Mouse (Mus musculus): ENCODE data around the gene Vti1a. TPM values are rescaled to one million over a fixed set of nuclear protein-coding genes. Genes with fewer than 3 reads are reported as not detected.

Gene Vti1a
- polyA plus RNA-seq, 1 experiment, result 23.5 TPM

DNA sequence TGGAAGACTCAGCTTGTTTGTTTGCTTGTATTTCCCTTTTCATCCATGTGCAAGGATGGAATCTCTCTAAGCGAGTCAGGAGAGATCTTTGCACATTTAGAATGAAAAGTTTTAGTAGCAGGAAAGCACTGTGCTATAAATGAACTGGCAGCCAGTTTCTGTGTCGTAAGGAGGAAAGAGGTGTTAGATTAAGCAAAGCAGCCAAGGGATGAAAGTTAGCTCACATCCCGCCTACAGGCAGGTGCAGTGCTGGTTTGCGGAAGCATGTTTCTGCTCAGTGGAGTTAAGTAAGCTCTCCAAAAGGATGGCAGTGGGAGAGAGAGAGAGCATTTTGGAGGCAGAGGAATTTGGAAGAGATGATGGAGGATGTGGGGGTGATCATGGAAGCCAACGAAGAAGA lies 105.7 kb downstream of the Vti1a start:
- DNase-seq (ENCODE audit: low read depth), result peak; percentile 44
- TF ChIP-seq CTCF (IDR thresholded peaks at IDR 0.05; ENCODE audit: borderline replicate concordance, extremely low read depth, insufficient read depth, insufficient read length) (no peak), POLR2A (IDR thresholded peaks at IDR 0.05; ENCODE audit: borderline replicate concordance, extremely low read depth, insufficient read depth, insufficient read length, poor library complexity, severe bottlenecking) (no peak)

DNA sequence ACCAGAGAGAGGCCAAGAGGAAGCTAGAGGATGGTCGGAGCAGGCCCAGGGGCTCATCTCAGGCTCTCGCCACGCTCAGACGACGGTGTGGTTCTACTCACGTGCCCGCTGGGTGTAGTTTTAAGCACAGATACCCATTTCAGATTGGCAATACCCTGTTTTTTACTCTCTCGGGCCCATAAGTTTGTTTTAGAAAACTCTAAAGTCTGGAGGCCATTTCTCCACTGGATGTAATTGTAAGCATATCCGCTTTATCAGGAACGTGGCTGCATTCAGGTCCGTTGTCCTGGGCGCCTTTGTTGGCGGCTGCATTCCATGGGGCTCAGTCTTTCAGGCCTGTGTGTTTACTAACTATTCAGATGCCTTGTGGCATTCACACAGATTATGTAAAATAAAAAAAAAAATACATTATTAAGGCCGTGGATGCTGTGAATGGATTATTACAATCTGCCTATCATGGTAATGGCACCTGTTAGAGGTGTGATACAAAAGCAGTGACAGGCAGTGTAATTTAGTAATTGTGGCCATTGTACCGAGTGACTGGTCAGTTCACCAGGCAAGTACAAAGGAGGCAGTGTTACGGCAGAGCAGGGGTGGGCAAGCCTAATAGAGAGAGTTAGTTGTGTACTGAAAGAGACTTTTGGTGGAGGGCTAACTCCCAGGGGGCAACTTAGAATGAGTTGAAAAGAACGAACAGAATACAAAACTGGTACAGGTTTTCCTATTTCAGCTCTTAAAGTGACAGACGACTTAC lies 106.4 kb downstream of the Vti1a start:
- DNase-seq (ENCODE audit: low read depth), result peak; percentile 84
- TF ChIP-seq POLR2A (IDR thresholded peaks at IDR 0.05; ENCODE audit: borderline replicate concordance, extremely low read depth, insufficient read depth, insufficient read length, poor library complexity, severe bottlenecking) (no peak), CTCF (IDR thresholded peaks at IDR 0.05; ENCODE audit: borderline replicate concordance, extremely low read depth, insufficient read depth, insufficient read length) (no peak)

DNA sequence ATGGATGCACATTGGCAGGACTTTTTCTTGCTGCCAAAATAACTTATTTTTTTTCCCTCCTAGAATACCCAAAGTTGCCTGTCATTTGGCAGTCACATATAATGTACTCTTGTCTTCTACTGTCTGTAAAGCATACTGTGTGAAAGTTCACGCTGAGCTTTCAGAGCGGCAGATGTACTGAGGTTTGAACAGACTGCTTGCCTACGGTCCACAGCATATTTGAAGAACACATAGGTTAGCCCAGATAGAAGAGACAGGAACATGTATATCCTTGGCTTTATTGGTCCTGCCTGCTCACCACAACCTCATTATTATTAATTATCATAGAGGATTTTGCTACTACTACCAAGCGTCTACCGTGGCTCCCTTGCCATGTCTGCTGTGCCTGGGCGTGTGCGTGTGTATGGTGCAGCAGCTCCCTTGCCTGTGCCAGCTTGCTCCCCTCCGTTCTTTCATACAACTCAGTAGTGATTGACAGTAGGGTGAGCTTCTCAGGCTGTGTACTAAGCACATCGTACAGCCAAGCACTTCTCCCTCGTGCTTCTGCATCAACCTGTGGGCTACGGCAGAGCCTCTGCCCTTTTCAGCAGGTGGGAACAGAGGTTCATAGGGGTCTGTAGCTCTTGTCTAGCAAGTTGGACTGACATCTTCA lies 107.1 kb downstream of the Vti1a start:
- TF ChIP-seq CTCF (IDR thresholded peaks at IDR 0.05; ENCODE audit: borderline replicate concordance, extremely low read depth, insufficient read depth, insufficient read length) (no peak), POLR2A (IDR thresholded peaks at IDR 0.05; ENCODE audit: borderline replicate concordance, extremely low read depth, insufficient read depth, insufficient read length, poor library complexity, severe bottlenecking) (no peak)

DNA sequence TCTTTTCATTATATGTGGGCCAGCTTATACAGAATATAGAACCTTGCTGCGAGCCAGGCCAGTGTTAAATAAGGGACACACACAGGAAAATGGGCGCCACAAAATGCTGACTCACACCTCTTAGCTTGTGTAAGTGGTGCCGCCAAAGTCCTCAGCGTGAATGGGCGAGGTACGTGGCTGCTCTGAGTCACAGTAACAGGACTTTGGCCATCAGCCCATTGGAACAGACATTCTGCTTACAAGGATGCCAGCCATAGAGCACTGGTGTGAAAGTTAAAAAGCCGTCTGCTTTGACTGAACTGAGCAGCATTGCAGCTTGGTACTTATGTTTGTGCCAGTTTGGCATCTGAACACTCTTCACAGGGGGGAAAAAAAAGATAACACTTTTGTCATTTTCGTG lies 107.9 kb downstream of the Vti1a start:
- TF ChIP-seq CTCF (IDR thresholded peaks at IDR 0.05; ENCODE audit: borderline replicate concordance, extremely low read depth, insufficient read depth, insufficient read length) (no peak), POLR2A (IDR thresholded peaks at IDR 0.05; ENCODE audit: borderline replicate concordance, extremely low read depth, insufficient read depth, insufficient read length, poor library complexity, severe bottlenecking) (no peak)
- DNase-seq (ENCODE audit: low read depth), result peak; percentile 95

More for the DNA sequence above, 107.1 kb downstream of the Vti1a start:
- peak; percentile 71 for DNase-seq (ENCODE audit: low read depth)

DNA sequence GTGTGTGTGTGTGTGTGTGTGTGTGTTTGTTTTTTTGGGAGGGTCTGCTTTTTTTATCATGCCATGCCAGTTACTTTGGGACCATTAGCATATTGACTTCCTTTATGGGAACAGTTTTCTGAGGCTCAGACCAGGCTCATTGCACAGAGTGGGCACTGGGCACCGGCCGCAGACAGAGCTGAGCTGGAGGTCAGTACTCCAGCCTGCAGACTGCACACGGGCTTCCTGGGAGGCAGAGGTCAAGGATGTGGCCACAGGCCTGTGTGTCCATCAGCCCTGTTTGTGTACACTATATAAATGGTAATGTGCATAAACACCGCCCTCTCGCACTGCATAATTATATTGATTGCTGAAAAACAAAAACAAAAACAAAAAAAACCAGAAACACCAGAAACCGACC lies 108.4 kb downstream of the Vti1a start:
- TF ChIP-seq POLR2A (IDR thresholded peaks at IDR 0.05; ENCODE audit: borderline replicate concordance, extremely low read depth, insufficient read depth, insufficient read length, poor library complexity, severe bottlenecking) (no peak), CTCF (IDR thresholded peaks at IDR 0.05; ENCODE audit: borderline replicate concordance, extremely low read depth, insufficient read depth, insufficient read length) (no peak)
- no peak for DNase-seq (ENCODE audit: low read depth)

DNA sequence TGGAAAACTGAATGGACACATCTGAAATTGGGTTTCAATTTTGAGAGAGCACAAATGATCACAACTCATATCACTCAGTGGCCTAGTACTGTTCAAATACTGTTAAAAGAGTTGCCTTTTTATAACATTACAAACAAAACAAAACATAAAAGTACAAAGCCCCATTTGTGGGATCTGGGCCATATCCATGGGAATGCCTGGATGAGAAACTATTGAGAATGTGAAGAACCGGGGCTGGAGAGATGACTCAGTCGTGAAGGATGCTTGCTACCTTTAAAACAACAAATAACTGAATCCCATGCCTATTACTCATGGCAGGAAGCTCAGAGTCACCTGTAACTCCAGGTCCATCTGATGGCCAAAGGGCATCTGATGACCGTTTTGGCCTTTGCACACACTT lies 124.2 kb downstream of the Vti1a start:
- no peak for DNase-seq (ENCODE audit: low read depth)
- no peak for TF ChIP-seq CTCF (IDR thresholded peaks at IDR 0.05; ENCODE audit: borderline replicate concordance, extremely low read depth, insufficient read depth, insufficient read length)
- TF ChIP-seq POLR2A (IDR thresholded peaks at IDR 0.05; ENCODE audit: borderline replicate concordance, extremely low read depth, insufficient read depth, insufficient read length, poor library complexity, severe bottlenecking), result no peak

DNA sequence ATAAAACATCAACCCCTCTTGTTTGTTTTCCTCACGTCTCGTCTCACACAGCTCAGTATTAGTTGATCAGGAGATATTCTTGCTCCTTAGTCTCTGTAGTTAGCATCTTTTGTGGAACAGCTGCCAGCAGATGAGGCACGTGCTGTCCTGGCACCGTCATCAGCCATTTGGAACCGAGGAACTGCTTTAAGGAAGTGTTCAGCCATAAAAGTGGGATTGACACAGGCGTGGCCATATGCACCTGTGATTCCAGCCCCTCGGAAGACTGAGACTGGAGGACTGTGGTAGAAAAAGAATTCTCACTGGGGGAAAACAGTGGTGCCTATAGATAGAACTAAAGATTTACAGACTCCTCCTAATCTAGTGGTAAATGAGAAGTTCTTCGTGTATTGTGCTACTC lies 127.5 kb downstream of the Vti1a start:
- DNase-seq (ENCODE audit: low read depth), result no peak
- no peak for TF ChIP-seq POLR2A (IDR thresholded peaks at IDR 0.05; ENCODE audit: borderline replicate concordance, extremely low read depth, insufficient read depth, insufficient read length, poor library complexity, severe bottlenecking)
- no peak for TF ChIP-seq CTCF (IDR thresholded peaks at IDR 0.05; ENCODE audit: borderline replicate concordance, extremely low read depth, insufficient read depth, insufficient read length)

DNA sequence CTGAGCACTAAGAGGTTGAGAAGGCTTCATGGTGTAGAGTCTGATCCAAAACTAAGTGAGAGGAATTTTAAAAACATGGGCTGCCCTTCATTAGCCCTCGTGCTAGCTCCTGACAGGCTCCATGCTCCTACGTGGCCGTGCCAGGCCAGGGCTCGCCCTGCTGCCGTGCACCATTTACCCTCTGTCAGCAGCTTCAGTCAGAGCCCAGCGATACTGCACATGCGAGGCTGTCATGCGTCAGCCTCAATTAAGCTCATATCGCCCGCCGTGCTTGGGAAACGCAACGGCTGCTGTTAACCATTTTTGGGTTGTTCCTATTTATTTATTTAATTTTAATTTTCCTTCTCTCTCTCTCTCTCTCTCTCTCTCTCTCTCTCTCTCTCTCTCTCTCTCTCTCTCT lies 133.0 kb downstream of the Vti1a start:
- TF ChIP-seq CTCF (IDR thresholded peaks at IDR 0.05; ENCODE audit: borderline replicate concordance, extremely low read depth, insufficient read depth, insufficient read length) (no peak), POLR2A (IDR thresholded peaks at IDR 0.05; ENCODE audit: borderline replicate concordance, extremely low read depth, insufficient read depth, insufficient read length, poor library complexity, severe bottlenecking) (no peak)
- DNase-seq (ENCODE audit: low read depth), result peak; percentile 75

DNA sequence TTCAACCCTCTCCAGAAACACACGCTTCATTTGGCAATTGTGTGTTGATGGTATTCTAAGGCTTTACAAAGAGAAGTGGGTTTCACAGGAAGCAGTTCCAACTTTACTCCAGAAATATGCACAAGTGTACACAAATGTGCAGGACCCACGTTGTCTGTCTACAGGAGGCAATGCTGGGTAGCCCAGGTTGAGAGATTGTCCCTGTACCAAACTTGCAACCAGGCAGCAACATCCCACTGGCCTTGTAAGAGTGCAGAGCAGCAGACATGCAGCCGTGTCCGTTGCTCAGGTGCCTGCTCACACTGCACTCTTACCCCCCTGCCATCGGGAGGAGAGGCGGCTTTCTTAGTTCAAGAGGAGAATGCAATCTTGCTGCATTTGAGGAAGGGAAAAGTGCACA lies 133.4 kb downstream of the Vti1a start:
- peak; percentile 47 for DNase-seq (ENCODE audit: low read depth)
- TF ChIP-seq POLR2A (IDR thresholded peaks at IDR 0.05; ENCODE audit: borderline replicate concordance, extremely low read depth, insufficient read depth, insufficient read length, poor library complexity, severe bottlenecking) (no peak), CTCF (IDR thresholded peaks at IDR 0.05; ENCODE audit: borderline replicate concordance, extremely low read depth, insufficient read depth, insufficient read length) (no peak)

DNA sequence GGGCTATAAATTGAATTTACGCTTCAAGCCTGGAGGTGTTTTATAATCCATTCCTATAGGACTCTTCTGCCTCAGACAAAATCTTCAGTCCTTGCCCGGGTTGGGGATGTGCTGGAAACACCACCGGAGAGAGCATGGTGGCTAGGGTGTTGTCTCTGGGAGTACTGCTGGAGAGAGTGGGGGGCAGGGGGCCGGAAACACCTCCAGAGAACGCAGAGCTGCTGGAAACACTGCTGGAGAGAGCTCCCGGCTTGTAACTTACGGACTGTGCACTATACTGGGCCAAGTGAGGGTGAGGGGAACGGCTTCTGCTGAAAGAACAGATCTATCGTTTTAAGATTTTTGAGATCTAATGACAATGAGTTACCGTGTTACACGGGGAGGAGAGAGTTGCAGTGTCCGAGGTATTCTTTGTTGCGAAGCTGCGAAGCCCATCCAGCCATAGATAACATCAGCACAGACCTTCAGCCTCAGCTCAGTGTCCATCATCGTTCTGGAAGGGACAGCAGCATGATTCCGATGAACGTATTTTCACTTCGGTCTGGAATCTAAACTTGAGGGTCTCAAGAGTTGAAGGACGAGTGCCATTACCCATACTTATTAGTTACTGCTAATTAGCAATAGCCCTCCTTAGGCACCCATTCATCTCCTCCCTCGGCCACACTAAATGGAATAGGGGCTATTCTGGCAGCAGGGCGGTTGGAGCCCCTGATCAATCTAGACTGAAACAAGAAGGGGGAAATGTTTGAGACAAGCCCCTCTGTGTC lies 140.4 kb downstream of the Vti1a start:
- DNase-seq (ENCODE audit: low read depth), result peak; percentile 61
- no peak for TF ChIP-seq CTCF (IDR thresholded peaks at IDR 0.05; ENCODE audit: borderline replicate concordance, extremely low read depth, insufficient read depth, insufficient read length)
- TF ChIP-seq POLR2A (IDR thresholded peaks at IDR 0.05; ENCODE audit: borderline replicate concordance, extremely low read depth, insufficient read depth, insufficient read length, poor library complexity, severe bottlenecking), result no peak

DNA sequence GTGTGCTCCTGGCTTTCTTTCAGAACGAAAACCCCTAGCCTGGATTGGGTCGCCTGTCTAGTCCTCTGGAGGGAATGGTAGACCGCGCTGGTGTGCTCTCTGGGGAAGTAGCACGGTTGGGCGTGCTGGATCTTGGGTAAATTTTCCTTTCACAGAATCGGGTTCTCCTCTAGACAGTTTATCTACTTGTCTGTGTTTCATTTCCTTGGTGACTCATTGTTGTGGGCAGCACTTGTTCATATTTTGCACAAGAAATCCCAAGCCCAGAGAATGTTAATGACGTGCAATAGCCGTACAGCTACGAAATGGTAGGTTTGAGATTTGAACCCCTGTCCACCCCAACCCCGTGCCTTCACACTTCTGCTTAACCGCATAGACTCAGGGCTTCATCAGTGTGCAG lies 145.9 kb downstream of the Vti1a start:
- DNase-seq (ENCODE audit: low read depth), result no peak
- no peak for TF ChIP-seq CTCF (IDR thresholded peaks at IDR 0.05; ENCODE audit: borderline replicate concordance, extremely low read depth, insufficient read depth, insufficient read length)
- TF ChIP-seq POLR2A (IDR thresholded peaks at IDR 0.05; ENCODE audit: borderline replicate concordance, extremely low read depth, insufficient read depth, insufficient read length, poor library complexity, severe bottlenecking), result no peak
